Mouse (Mus musculus) liver, embryonic 14.5 days (tissue): ENCODE measurements around the gene Hk1.

Source experiments
- CTCF ChIP-seq: IDR thresholded peaks from 2 replicates; pipeline ENCODE4 v1.5.1; 2016; ENCODE audit warnings: antibody characterized with exemption, low read depth, control low read depth
- EP300 ChIP-seq: IDR thresholded peaks from 2 replicates; pipeline ENCODE4 v1.6.1; 2016; ENCODE audit warnings: antibody characterized with exemption, low read depth

DNA sequence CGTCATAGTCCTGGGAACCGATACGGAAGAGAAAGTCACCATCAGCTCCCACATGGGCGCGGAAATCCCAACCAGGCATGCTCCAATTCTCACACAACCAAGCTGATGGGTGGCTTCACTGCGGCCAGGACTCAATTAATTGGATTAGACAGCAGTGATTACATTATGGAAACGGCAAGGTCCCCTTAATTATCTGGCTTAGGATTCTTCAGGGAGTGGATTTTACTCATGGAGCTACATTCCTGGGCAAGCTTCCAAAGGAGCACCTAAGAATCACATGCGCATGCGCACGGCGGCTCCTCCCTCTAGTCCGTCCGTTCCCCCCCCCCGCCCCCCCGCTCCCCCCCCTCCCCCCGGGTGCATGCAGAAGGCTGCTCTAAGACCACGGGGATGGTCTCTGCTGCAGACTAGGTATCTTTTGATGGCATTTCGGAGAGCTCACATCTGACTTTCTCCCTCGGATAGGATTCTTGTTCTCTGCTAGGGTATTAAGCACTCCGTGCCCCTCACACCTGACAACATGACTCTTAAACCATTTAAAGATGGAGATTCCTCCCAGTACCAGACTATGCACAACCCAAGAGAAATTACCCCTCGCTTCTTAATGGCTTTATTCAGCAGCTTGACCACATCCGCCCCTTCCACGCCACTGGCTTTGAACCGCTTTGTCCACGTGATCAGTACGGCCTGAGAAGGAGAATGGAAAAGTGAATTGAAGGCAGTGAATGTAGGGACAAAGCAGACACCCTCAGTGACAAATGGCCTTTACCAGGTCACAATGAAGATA, 83.4 kb downstream of the Hk1 start:
- TF ChIP-seq CTCF (no peak), EP300 (no peak)
